Mouse (Mus musculus) MEL (cell line): ENCODE results near the gene Acat2. TPM values are rescaled to one million over a fixed set of nuclear protein-coding genes. Genes with fewer than 3 reads are reported as not detected.

Experiments used
- DNase-seq: peaks from one replicate; pipeline ENCODE4 v3.0.0; 2011; ENCODE audit warnings: low read depth, low spot score
- H3K27ac ChIP-seq: 2 replicates; pipeline ENCODE4 v1.5.1; 2012; ENCODE audit warnings: low read depth, mild to moderate bottlenecking, control low read depth, low read length, moderate library complexity; ENCODE audit not compliant: control insufficient read depth
- H3K27me3 ChIP-seq, 2 experiments: fragments of 150-350 bp in 1 of 2; sonication (generic) in 1 of 2; 2 replicates each; pipeline ENCODE4 v1.6.1; 2012; ENCODE audit warnings: low read length in 2 of 2, mild to moderate bottlenecking in 2 of 2, improper control_type of control experiment in 1 of 2, moderate library complexity in 1 of 2; ENCODE audit not compliant: insufficient read depth in 2 of 2, control insufficient read depth in 1 of 2
- H3K36me3 ChIP-seq, 2 experiments: 2 replicates each; pipeline ENCODE4 v1.6.1; 2012 to 2014; ENCODE audit warnings: low read length in 2 of 2, improper control_type of control experiment in 1 of 2, inconsistent platforms in 1 of 2, mild to moderate bottlenecking in 1 of 2; ENCODE audit not compliant: insufficient read depth in 2 of 2, control insufficient read depth in 1 of 2
- H3K4me1 ChIP-seq, 2 experiments: fragments of 150-350 bp in 1 of 2; sonication (generic) in 1 of 2; 2 replicates each; pipeline ENCODE4 v1.6.1; 2012; ENCODE audit warnings: low read length in 2 of 2, improper control_type of control experiment in 1 of 2, mild to moderate bottlenecking in 1 of 2; ENCODE audit not compliant: insufficient read depth in 2 of 2, control insufficient read depth in 1 of 2
- H3K4me3 ChIP-seq, 2 experiments: fragments of 150-350 bp in 1 of 2; sonication (generic) in 1 of 2; 2 replicates each; pipeline ENCODE4 v1.5.1; 2012; ENCODE audit warnings: low read depth in 2 of 2, low read length in 2 of 2, mild to moderate bottlenecking in 2 of 2, moderate library complexity in 2 of 2, control low read depth in 1 of 2, improper control_type of control experiment in 1 of 2; ENCODE audit not compliant: control insufficient read depth in 1 of 2, insufficient read depth in 1 of 2
- H3K79me2 ChIP-seq: 2 replicates; pipeline ENCODE4 v1.6.1; 2012; ENCODE audit warnings: mild to moderate bottlenecking, low read length, moderate library complexity; ENCODE audit not compliant: control insufficient read depth, poor library complexity, insufficient read depth
- H3K9ac ChIP-seq: 2 replicates; pipeline ENCODE4 v1.6.1; 2012; ENCODE audit warnings: low read depth, mild to moderate bottlenecking, control low read depth, low read length, moderate library complexity; ENCODE audit not compliant: control insufficient read depth, poor library complexity, severe bottlenecking
- H3K9me3 ChIP-seq: fragments of 150-350 bp; sonication (generic); replicated peaks from 2 replicates; pipeline ENCODE4 v1.6.1; 2012; ENCODE audit warnings: mild to moderate bottlenecking, low read length, improper control_type of control experiment, moderate library complexity; ENCODE audit not compliant: insufficient read depth
- EP300 ChIP-seq, 2 experiments: IDR thresholded peaks; 2 replicates each; pipeline ENCODE4 v1.6.1; 2011; ENCODE audit warnings: improper control_type of control experiment in 2 of 2, low read length in 2 of 2, low read depth in 1 of 2, mild to moderate bottlenecking in 1 of 2
- RCOR1 ChIP-seq: IDR thresholded peaks from 2 replicates; pipeline ENCODE4 v1.6.1; 2012; ENCODE audit warnings: low read depth, mild to moderate bottlenecking, inconsistent platforms, low read length, improper control_type of control experiment
- TCF12 ChIP-seq: IDR thresholded peaks from 2 replicates; pipeline ENCODE4 v1.6.1; 2014; ENCODE audit warnings: low read depth, mild to moderate bottlenecking, inconsistent platforms, low read length, improper control_type of control experiment, moderate library complexity
- ZMIZ1 ChIP-seq: IDR thresholded peaks from 2 replicates; pipeline ENCODE4 v1.6.1; 2012; ENCODE audit warnings: low read depth, mild to moderate bottlenecking, inconsistent platforms, low read length, improper control_type of control experiment, moderate library complexity
- polyA plus RNA-seq, 2 experiments: library from polyadenylated mRNA; stranded (reverse) in 1 of 2; unstranded in 1 of 2; fragments of >175 nt in 1 of 2; fragments of >200 nt in 1 of 2; gene quantifications; 2 replicates each; pipeline versions ENCODE4 v1.2.1 to v1.2.4; 2012; ENCODE audit warnings: low replicate concordance in 2 of 2, low read depth in 1 of 2; ENCODE audit not compliant: insufficient read length in 2 of 2, insufficient read depth in 1 of 2, missing spikeins in 1 of 2
- total RNA-seq: library from RNA; depleted of rRNA; stranded (reverse); fragments of 300-350 nt; gene quantifications from 2 replicates; pipeline ENCODE4 v1.2.3, GENCODE M21; 2012; rRNA removed

The Acat2 gene
- total and polyA plus RNA-seq, 3 experiments: 33.8 to 60.1 TPM; not detected in 1

- Histone ChIP-seq H3K4me1 (no peaks in the 10 kb centered on the region), H3K36me3 (no peaks in the 10 kb centered on the region)
- DNase-seq: no peak
- TF ChIP-seq TCF12 (no peak), ZMIZ1 (no peak), RCOR1 (no peak), EP300 (IDR thresholded peaks at IDR 0.05; ENCODE audit: low read depth in 1 of 2, low read length in 2 of 2) (no peak)
- TF ChIP-seq, all 39 proteins: peak for 0
- no peaks in the 10 kb centered on the region for H3K79me2 ChIP-seq
- H3K4me3 ChIP-seq: no peak overlapping the region
- H3K27me3 ChIP-seq: no peaks in the 10 kb centered on the region
- no peak overlapping the region for H3K9ac ChIP-seq
- no peaks in the 10 kb centered on the region for H3K9me3 ChIP-seq
- H3K27ac ChIP-seq: no peak overlapping the region
Measured at GRCm38 (mm10) chr17:12897674-12898073, 62.9 kb downstream of the Acat2 start.

Other genes with a start within 250 kb of the Acat2 start
- gene Igf2r, start 191.1 kb downstream of the Acat2 start, total RNA-seq: 18.0 and 18.8 TPM in 2 replicates
- 10 to 100 TPM; 18.3 to 21.7 TPM for gene Igf2r, start 191.1 kb downstream of the Acat2 start, polyA plus RNA-seq
- gene Mas1, start 92.6 kb downstream of the Acat2 start, total RNA-seq: not detected in 2 replicates
- not detected for gene Mas1, start 92.6 kb downstream of the Acat2 start, polyA plus RNA-seq
- not detected in 2 replicates for gene Mrgprh, start 84.7 kb downstream of the Acat2 start, total RNA-seq
- not detected for gene Mrgprh, start 84.7 kb downstream of the Acat2 start, polyA plus RNA-seq
- gene Pnldc1, start 50.5 kb downstream of the Acat2 start, total RNA-seq: 0.36 and 0.54 TPM in 2 replicates
- gene Pnldc1, start 50.5 kb downstream of the Acat2 start, polyA plus RNA-seq: 1 to 10 TPM in 1 of 2 experiments, not detected in 1; 1.1 TPM
- 570 and 598 TPM in 2 replicates for gene Tcp1, start 45.0 kb downstream of the Acat2 start, total RNA-seq
- gene Tcp1, start 45.0 kb downstream of the Acat2 start, polyA plus RNA-seq: 1,000 to 10,000 TPM in 1 of 2 experiments, 100 to 1,000 TPM in 1; 485 to 1,425 TPM
- gene Mrpl18, start 44.4 kb downstream of the Acat2 start, total RNA-seq: 238 and 257 TPM in 2 replicates
- 100 to 1,000 TPM in 1 of 2 experiments, not detected in 1; 202 TPM for gene Mrpl18, start 44.4 kb downstream of the Acat2 start, polyA plus RNA-seq
- gene Acat3, start 20.1 kb downstream of the Acat2 start, total RNA-seq: 13.6 and 14.6 TPM in 2 replicates
- 1 to 10 TPM in 1 of 2 experiments, not detected in 1; 1.0 TPM for gene Acat3, start 20.1 kb downstream of the Acat2 start, polyA plus RNA-seq
- 61.1 and 63.5 TPM in 2 replicates for gene Wtap, start 33.4 kb upstream of the Acat2 start, total RNA-seq
- 10 to 100 TPM in 1 of 2 experiments, not detected in 1; 74.0 TPM for gene Wtap, start 33.4 kb upstream of the Acat2 start, polyA plus RNA-seq
- 284 and 295 TPM in 2 replicates for gene Sod2, start 46.1 kb upstream of the Acat2 start, total RNA-seq
- 100 to 1,000 TPM; 293 to 320 TPM for gene Sod2, start 46.1 kb upstream of the Acat2 start, polyA plus RNA-seq
- 0.12 TPM in 1 of 2 replicates, not detected in the other for gene Gpr31b, start 91.5 kb upstream of the Acat2 start, total RNA-seq
- gene Gpr31b, start 91.5 kb upstream of the Acat2 start, polyA plus RNA-seq: under 1 TPM in 1 of 2 experiments, not detected in 1; 0.08 TPM
- gene Tcp10b, start 100.4 kb upstream of the Acat2 start, total RNA-seq: not detected in 2 replicates
- under 1 TPM in 1 of 2 experiments, not detected in 1; 0.06 TPM for gene Tcp10b, start 100.4 kb upstream of the Acat2 start, polyA plus RNA-seq
- not detected in 2 replicates for gene Unc93a, start 171.1 kb upstream of the Acat2 start, total RNA-seq
- not detected for gene Unc93a, start 171.1 kb upstream of the Acat2 start, polyA plus RNA-seq